Mouse (Mus musculus): ENCODE results near the gene Mettl7a1.
"Not testable (repeated sequence)": the region's sequence is repeated elsewhere in the genome, so short reads cannot be mapped to it uniquely, and the experiment has no call there.

The Mettl7a1 gene

DNA sequence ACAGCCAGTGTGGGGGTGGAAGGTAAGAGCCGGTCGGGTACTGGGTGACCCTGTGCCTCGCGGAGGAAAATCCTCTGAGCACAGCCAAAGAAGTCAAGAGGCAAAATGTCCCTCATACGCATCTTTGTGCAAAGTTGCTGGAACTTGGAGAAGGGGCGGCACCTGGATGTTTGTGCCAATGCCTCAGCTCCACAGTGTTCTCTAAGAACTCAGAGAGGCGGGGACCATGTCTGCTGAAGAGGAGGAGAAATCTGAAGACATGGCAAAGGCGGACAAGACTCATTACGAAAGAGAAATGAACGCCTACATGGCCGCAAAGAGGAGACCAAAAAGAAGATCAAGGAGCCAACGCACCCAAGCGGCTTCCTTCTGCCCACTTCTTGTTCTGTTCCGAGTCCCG, 2.4 kb upstream of the Mettl7a1 start:
- DNase-seq (ENCODE audit: low spot score): no peak

DNA sequence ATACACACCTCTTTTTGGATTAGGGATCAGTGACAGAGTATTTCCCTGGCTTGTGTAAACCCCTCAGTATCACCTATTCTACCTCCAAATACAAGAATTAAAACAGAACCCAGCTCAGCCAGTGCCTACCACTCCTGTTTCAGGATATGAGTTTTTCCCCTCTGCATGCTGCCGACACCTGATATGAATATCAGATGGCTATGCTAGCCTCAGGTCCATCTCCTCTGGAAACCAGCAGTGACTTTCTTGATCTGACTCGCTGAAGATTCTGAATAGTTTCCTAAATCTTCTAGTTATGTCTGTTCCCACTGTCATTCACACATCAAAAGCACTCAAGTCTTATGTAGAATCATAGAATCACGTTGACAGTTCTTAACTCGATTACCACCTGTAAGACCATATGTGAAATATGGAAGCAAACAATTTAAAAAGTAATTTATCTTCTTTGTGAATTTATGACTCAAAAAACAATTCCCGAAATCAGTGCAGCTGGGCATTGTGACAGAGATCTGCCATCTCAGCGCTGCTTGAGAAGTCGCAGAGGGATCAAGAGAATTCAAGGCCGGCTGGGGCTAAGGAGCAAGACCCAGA, 417 bp upstream of the Mettl7a1 start:
- no peak for DNase-seq (ENCODE audit: low spot score)

DNA sequence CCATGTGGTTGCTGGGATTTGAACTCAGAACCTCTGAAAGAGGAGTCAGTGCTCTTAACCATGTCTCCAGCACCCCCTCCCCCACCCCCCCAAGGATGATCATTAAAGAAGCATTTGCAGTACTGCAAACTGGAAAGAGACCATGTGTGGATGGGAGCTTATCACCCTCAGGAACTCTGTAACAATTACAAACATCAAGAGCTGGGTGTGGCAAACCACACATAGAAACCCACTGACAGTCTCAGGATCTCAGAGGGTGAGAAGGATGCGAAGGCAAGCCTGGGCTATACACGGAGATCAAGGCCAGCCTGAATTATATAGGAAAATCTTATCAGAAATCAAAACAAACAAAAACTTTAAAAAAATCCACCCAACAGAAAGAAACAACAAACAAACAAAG, 2.3 kb downstream of the Mettl7a1 start:
- DNase-seq (ENCODE audit: low spot score): no peak

GRCm38 (mm10) chr15:100307438-100308096, 3.6 kb downstream of the Mettl7a1 start:
- DNase-seq (ENCODE audit: low spot score): not testable (repeated sequence)

GRCm38 (mm10) chr15:100312346-100312745, 8.4 kb downstream of the Mettl7a1 start:
- DNase-seq (ENCODE audit: low spot score): no peak

- no peak for DNase-seq (ENCODE audit: low spot score)
These were observed 10.7 kb downstream of the Mettl7a1 start for GRCm38 (mm10) chr15:100314448-100315145.

DNA sequence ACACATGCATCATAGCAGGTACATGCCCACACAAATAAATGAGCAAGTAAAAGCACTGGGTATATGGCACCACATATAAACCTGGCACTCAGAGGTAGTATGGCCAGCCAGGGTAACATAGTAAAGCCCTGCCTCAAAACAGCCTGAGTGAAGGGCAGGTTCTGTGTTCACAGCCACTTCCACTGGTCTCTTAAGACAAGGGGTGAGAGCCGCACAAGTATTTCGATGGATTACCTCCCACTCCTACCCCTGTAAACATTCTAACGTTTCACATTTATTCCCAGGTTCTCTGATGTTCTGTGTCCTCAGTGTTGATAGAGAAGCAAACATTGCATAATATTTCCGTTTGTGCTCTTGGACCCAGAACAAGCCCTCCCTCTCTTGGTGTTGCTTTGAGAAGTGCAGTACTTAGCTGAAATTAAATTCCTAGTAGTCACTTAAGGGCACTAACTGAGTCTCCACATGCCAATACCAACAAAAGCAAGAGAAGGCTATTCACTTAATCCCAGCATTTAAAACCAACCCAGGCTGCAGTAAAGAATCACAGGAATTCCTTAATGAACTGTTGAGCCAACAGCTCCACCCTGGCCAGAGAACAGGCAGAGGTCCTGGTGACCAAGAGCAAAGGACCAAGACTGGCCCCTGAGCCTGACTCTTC, 14.2 kb downstream of the Mettl7a1 start:
- DNase-seq (ENCODE audit: low spot score): peak; percentile 36

DNA sequence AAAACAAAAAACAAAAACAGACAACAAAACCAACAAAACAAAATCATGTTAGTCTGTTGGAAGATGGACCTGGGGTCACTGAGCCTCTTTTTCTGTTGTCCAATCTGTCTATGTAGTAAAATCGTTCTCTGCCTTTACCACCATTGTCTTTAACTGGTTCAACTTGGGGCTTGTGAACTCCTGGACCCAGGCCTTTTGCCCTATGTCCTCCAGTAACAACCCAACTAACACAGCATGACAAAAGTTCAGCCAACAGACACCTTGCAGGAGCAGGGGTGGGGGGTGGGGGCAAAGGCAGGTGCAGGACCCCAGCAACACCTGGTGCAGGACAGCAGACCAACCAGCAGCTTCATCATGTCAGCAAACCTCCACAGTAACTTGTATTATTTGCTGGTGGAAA, 15.9 kb downstream of the Mettl7a1 start:
- DNase-seq (ENCODE audit: low spot score): no peak

GRCm38 (mm10) chr15:100320295-100320905, 16.5 kb downstream of the Mettl7a1 start:
- DNase-seq (ENCODE audit: low spot score): peak; percentile 47

DNA sequence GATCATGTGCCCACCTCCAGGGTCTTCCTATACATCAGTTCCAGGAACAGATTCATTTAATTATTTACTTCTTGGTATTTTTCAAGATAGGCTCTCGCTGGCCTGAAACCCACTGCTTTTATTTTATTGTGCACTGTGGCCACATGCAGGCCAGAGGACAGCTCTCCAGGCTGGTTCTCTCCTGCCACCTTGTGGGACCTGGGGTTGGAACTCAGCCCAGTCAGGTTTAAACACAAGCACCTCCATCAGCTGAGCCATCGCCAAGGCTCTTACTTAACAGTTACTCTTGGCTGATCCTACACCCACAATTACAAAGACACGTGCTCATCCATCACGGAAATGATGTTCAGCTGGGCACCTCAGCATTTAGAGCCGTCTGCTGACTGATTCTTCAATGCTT, 17.2 kb downstream of the Mettl7a1 start:
- peak; percentile 51 for DNase-seq (ENCODE audit: low spot score)

GRCm38 (mm10) chr15:100324021-100324591, 20.2 kb downstream of the Mettl7a1 start:
- no peak for DNase-seq (ENCODE audit: low spot score)

DNA sequence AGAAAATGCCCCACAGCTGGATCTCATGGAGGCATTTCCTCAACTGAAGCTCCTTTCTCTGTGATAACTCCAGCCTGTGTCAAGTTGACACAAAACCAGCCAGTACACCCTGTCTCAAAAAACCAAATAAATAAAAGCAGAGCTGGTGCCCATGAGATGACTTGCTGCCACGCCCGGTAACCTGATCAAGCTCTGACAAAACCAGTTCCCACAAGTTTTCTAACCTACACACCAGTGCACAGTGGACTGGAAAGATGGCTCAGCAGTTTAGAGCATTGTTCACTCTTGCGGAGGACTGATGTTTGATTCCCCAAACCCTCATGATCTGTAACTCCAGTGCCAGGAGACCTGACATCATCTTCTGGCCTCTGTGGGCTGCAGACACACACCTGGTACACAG, 21.3 kb downstream of the Mettl7a1 start:
- no peak for DNase-seq (ENCODE audit: low spot score)

- DNase-seq (ENCODE audit: low spot score): not testable (repeated sequence)
These were observed 24.1 kb downstream of the Mettl7a1 start for GRCm38 (mm10) chr15:100328089-100328488.

DNA sequence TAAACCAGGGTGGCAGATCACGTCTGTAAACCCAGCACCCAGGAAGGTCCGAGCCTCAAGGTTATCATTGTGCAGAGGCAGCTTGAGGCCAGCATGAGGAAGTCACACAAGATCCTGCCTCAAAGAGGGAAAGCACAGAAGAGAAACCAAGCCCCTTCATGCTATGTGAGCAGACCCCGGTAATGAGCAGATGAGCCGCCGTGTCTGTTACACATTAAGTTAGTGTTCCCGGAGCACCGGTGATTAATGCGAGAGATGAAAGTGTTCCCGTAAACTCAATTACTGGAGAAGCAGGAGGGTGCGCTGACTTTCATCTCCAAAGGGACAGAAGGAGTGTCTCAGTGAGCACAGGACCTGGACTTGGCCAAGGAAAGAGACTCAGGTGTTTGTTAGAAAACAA, 25.4 kb downstream of the Mettl7a1 start:
- DNase-seq (ENCODE audit: low spot score): not testable (repeated sequence)

DNA sequence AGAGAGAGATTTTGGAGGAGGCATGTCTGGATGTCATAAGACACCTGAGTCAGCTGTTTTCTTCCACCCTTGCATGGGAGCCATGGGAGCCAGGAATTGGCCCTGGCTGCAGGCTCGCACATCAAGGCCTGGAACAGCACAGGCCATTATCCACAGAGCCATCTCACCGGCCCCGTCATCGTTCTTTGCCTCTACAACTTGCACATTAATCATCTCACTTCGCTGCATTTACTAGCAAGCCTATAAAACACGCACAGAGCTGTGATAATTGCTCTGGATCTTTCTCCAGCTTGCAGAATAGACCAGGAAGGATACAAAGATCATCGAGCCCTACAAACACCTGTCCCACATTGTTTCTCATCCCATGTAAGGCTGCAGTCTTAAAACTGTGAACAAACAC, 26.8 kb downstream of the Mettl7a1 start:
- no peak for DNase-seq (ENCODE audit: low spot score)

DNA sequence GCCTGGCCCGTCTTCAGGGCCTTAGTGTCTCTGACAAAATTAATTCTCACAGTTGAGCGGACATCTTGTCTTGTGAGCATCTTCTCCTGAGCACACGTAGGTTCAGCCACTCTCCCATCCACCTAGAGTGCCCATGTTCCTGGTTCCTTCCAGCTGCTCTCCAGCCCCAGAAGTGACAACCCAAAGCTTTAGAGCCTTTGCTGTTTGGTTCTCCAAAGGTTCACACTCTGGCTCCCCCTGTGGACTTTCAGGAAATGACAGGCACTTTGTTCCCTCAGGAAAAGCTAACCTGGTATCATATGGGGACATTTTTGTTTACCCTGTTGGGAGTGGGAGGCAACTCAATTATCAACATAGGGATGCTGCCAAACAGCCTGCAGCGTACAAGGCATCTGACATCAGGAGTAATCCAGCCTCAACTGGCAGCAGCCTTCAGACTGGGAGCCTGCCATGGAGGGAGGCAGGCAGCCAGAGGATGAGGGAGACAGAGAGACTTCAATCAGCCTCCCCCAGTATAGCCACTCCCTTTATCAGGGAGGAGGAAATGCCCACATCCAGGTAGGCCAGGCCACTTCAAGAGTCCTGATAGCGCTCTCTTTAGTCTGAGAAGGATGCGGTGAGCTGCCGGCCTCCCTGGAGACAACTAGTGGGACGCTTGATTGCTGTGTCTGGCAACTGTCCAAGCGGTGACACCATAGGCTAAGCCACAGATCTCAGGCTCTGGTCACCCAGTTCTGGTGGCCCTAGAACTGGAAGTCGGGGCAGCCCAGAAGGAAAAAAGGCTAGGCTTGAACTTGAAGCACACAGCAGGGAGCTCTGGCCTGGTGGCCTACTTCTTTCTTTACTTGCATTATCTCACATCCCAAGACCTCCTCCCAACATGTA, 28.4 kb downstream of the Mettl7a1 start:
- DNase-seq (ENCODE audit: low spot score): not testable (repeated sequence)

DNA sequence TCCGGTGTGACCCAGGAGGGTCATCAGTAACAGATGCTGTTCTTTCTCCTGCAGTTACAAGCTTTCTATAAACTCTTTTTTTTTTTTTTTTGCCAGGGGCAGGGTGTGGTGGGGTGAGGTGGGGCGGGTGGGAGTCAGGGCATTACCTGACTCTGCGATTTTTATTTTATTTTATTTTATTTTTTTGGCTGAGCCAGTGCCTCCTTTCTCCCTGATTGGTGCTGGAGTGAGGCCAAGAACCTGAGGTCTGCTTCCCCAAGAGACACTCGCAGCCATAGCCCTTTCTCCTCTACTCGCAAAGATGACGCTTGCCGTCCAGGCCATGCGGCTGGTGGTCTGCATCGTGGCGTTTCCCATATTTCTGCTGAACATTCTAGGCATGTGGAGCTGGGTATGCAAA, 30.7 kb downstream of the Mettl7a1 start, which contains the start of gene Mettl7a3:
Mettl7a3 (plus strand) TSS at position 301 of the 400 bp plus-strand sequence.
- DNase-seq (ENCODE audit: low spot score): no peak

DNA sequence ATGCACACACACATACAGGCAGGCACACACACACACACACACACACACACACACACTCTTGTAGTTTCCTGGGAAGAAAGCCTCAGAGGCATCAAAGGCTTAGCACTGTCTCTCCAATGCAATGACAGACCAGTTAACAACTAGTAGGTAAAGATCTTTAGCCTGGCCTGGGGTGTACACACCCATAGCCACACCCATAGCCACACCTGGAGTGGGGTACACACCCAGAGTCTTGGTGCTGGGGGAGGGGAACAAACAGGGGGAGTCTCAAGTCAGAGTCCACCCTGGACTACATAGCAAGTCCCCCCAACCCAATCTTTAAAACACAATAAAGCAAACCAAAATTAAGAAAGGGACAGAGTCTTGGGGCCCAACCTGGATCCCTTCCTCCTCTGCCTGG, 33.4 kb downstream of the Mettl7a1 start:
- DNase-seq (ENCODE audit: low spot score): not testable (repeated sequence)

DNA sequence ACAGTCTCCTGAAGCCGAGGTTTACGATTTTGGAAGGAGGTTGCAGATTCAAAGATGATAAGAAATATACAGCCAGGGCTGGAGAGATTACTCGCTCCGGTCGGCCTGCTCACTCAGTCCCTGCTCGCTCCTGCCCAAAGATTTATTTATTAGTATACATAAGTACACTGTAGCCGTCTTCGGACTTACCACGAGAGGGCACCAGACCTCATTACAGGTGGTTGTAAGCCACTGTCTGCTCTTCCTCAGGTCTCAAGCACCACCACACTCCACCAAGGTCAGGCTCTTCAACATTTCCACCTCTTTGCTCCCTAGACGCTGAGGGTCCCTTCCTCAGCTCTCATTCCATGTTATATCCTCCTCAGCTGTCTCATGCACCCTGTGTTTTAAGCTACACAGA, 33.9 kb downstream of the Mettl7a1 start:
- not testable (repeated sequence) for DNase-seq (ENCODE audit: low spot score)

DNA sequence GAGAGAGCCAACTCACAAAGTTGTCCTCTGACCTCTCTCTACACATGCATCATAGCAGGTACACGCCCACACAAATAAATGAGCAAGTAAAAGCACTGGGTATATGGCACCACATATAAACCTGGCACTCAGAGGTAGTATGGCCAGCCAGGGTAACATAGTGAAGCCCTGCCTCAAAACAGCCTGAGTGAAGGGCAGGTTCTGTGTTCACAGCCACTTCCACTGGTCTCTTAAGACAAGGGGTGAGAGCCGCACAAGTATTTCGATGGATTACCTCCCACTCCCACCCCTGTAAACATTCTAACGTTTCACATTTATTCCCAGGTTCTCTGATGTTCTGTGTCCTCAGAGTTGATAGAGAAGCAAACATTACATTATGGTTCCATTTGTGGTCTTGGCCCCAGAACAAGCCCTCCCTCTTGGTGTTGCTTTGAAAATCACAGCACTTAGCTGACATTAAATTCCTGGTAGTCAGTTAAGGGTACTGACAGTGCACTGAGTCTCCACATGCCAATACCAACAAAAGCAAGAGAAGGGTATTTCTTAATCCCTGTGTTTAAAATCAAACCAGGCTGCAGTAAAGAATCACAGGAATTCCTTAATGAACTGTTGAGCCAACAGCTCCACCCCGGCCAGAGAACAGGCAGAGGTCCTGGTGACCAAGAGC, 37.5 kb downstream of the Mettl7a1 start:
- not testable (repeated sequence) for DNase-seq (ENCODE audit: low spot score)
